Mouse (Mus musculus) intestine, embryonic 14.5 days (tissue): Measurements from ENCODE around the gene Zfp429. TPM values are rescaled to one million over a fixed set of nuclear protein-coding genes. Genes with fewer than 3 reads are reported as not detected.

ENCODE experiments used
- polyA plus RNA-seq: library from polyadenylated mRNA; unstranded; fragments of >200 nt; fragmentation: Nextera tagmentation; extraction: Ambion mirVana; gene quantifications from 2 replicates; pipeline ENCODE4 v1.2.1, GENCODE M21; 2014

Gene Zfp429
- polyA plus RNA-seq, 1 experiment from 2014 or later = 7.2 TPM

Other genes with a start within 250 kb of the Zfp429 start
- gene Rsl1, start 226.6 kb downstream of the Zfp429 start, polyA plus RNA-seq = 5.3 and 5.6 TPM in 2 replicates
- gene Zfp455, start 205.3 kb downstream of the Zfp429 start, polyA plus RNA-seq = 1.4 and 1.7 TPM in 2 replicates
- gene Zfp458, start 121.4 kb downstream of the Zfp429 start, polyA plus RNA-seq = 1.9 and 2.6 TPM in 2 replicates
- gene Zfp457, start 93.3 kb downstream of the Zfp429 start, polyA plus RNA-seq = 0.70 and 0.90 TPM in 2 replicates
- gene Zfp595, start 67.2 kb downstream of the Zfp429 start, polyA plus RNA-seq = 2.9 and 3.5 TPM in 2 replicates
- gene Gm28044, start 39.3 kb downstream of the Zfp429 start, polyA plus RNA-seq = not detected in 2 replicates
- 1.0 and 1.8 TPM in 2 replicates for gene Zfp953, start 39.2 kb downstream of the Zfp429 start, polyA plus RNA-seq
- gene Gm28041, start 24.1 kb downstream of the Zfp429 start, polyA plus RNA-seq = 0.34 and 0.54 TPM in 2 replicates
- 1.9 and 2.0 TPM in 2 replicates for gene Zfp456, start 24.0 kb downstream of the Zfp429 start, polyA plus RNA-seq
- gene Zfp459, start 21.6 kb upstream of the Zfp429 start, polyA plus RNA-seq = 1.6 and 2.4 TPM in 2 replicates
- 8.8 and 9.0 TPM in 2 replicates for gene Zfp874a, start 51.8 kb upstream of the Zfp429 start, polyA plus RNA-seq
- gene Zfp874b, start 84.4 kb upstream of the Zfp429 start, polyA plus RNA-seq = 1.9 and 2.0 TPM in 2 replicates
- gene Zfp58, start 100.7 kb upstream of the Zfp429 start, polyA plus RNA-seq = 10.1 and 13.0 TPM in 2 replicates
- gene Gm26965, start 126.3 kb upstream of the Zfp429 start, polyA plus RNA-seq = not detected in 2 replicates
- 22.7 and 23.7 TPM in 2 replicates for gene Zfp87, start 126.4 kb upstream of the Zfp429 start, polyA plus RNA-seq
- gene Zfp748, start 154.0 kb upstream of the Zfp429 start, polyA plus RNA-seq = 14.1 and 15.9 TPM in 2 replicates
- 4.7 and 4.8 TPM in 2 replicates for gene Zfp729b, start 209.9 kb upstream of the Zfp429 start, polyA plus RNA-seq
- not detected in 2 replicates for gene Gm49345, start 237.9 kb upstream of the Zfp429 start, polyA plus RNA-seq
- gene Zfp729a, start 238.0 kb upstream of the Zfp429 start, polyA plus RNA-seq = 3.6 and 5.0 TPM in 2 replicates